Mouse (Mus musculus) small intestine, adult 2 months (tissue): ENCODE measurements around the gene Ptprn2. TPM values are rescaled to one million over a fixed set of nuclear protein-coding genes. Genes with fewer than 3 reads are reported as not detected.

Experiments used
- H3K27ac ChIP-seq: fragments of 200-500 bp; 2 replicates; pipeline ENCODE4 v1.5.1; 2012; ENCODE audit warnings: low read depth, low read length, control low read depth, inconsistent platforms; ENCODE audit not compliant: insufficient read depth
- H3K27me3 ChIP-seq: fragments of 200-500 bp; 2 replicates; pipeline ENCODE4 v1.6.1; 2012; ENCODE audit warnings: mild to moderate bottlenecking, moderate library complexity, low read length, inconsistent platforms; ENCODE audit not compliant: control insufficient read depth, insufficient read depth
- H3K36me3 ChIP-seq: fragments of 200-500 bp; 2 replicates; pipeline ENCODE4 v1.6.1; 2012; ENCODE audit warnings: mild to moderate bottlenecking, low read length, control low read depth, inconsistent platforms; ENCODE audit not compliant: control insufficient read depth, insufficient read depth
- H3K4me1 ChIP-seq: fragments of 200-500 bp; 2 replicates; pipeline ENCODE4 v1.6.1; 2012; ENCODE audit warnings: low read length, inconsistent platforms, mixed read lengths; ENCODE audit not compliant: control insufficient read depth, insufficient read depth, insufficient read length
- H3K4me3 ChIP-seq: fragments of 200-500 bp; 2 replicates; pipeline ENCODE4 v1.5.1; 2012; ENCODE audit warnings: low read depth, mild to moderate bottlenecking, control low read depth, inconsistent platforms, low read length, moderate library complexity
- CTCF ChIP-seq: fragments of 200-500 bp; IDR thresholded peaks from 2 replicates; pipeline ENCODE4 v1.5.1; 2012; ENCODE audit warnings: low read depth, mild to moderate bottlenecking, control low read depth, inconsistent platforms, low read length, moderate library complexity, mixed read lengths; ENCODE audit not compliant: insufficient replicate concordance, insufficient read length; ENCODE audit errors: extremely low read depth
- POLR2A ChIP-seq: fragments of 200-500 bp; IDR thresholded peaks from 2 replicates; pipeline ENCODE4 v1.6.1; 2012; ENCODE audit warnings: low read depth, mild to moderate bottlenecking, control low read depth, inconsistent platforms, low read length, moderate library complexity
- WGBS: fragments of 180-500 bp; shearing (Covaris S2); methylation state at CpG from one replicate; pipeline ENCODE4 v1.1.7; 2018; 5-methylcytosine and 5-hydroxymethylcytosine counted together
- polyA plus RNA-seq: library from polyadenylated mRNA; depleted of rRNA; stranded (reverse); fragments of >200 nt; gene quantifications from 2 replicates; pipeline ENCODE4 v1.2.3, GENCODE M21; 2012

The Ptprn2 gene
- polyA plus RNA-seq, 1 experiment, result 11.6 TPM

GRCm38 (mm10) chr12:116861360-116862017 lies 376.0 kb downstream of the Ptprn2 start:
- WGBS, result 73% methylated on average over 4 of the region's 4 CpGs
- no peaks in the 10 kb centered on the region for H3K36me3 ChIP-seq
- no peak overlapping the region for H3K27ac ChIP-seq
- H3K4me1 ChIP-seq, result no peaks in the 10 kb centered on the region
- no peaks in the 10 kb centered on the region for H3K27me3 ChIP-seq
- H3K4me3 ChIP-seq, result no peak overlapping the region
- TF ChIP-seq POLR2A (no peak), CTCF (no peak)

DNA sequence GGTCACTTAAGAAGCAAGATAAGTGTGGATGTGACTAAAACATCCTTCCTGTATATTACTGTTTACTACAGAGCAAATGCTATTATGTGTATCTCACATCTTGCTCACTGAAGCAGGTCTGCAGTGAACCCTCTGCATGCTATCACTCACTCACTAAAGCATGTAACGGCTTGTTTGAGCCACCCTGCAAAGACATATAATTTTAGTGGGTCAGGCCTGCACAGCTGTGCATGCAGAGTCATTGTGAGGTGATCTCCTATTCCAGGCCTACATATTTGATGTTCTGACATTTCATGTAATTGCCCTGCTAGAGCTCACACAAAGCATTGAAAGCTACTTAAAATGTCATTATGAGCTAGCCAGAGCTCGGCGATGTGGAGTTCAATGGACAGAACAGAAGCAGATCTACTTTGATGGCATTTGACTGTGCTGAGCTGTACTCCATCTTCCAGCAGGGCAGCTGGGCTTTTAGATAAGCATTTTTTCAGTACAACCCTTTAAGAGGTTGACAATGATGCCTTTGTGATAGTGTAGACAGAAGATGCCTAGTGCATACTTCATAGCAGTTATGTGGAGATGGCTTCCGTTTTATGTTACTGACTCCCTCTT lies 377.9 kb downstream of the Ptprn2 start:
- Histone ChIP-seq H3K36me3 (no peaks in the 10 kb centered on the region), H3K4me3 (no peak overlapping the region), H3K27me3 (no peaks in the 10 kb centered on the region), H3K4me1 (no peaks in the 10 kb centered on the region), H3K27ac (no peak overlapping the region)
- WGBS, result 87% methylated on average over 4 of the region's 4 CpGs
- TF ChIP-seq CTCF, result no peak
- TF ChIP-seq POLR2A, result no peak

DNA sequence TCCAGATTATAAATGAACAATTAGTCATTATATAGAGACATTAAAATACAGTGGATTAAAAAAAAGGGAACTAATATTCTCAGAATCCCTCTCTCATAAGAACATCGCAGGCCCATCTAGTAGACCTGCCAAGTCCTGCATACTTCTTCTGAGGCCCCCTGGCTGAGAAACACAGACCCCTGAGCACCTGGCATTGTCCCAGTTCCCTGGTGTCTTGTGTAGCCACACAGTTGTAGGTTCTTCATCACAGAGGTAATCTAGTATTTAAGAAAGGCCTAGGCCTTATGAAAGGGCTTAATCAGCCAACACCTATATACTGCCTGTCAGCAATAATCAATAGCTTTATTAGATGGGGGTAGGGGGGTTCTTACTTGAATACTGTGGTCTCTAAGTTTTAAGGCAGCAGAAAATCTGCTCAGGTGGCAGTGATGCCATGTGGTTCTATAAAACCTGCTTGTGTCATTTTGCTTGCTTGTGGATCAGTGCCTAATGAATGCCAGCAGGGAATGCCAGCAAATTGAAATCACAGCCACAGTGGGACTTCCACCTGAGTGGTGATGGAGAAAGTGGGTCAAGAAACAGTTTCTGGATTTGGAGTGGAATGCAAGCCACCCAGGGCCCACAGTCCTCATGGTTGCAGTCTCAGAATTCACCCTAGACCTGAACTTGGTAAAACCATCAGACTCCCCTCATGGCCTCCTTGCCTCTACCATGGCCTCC lies 388.5 kb downstream of the Ptprn2 start:
- H3K36me3 ChIP-seq, result no peaks in the 10 kb centered on the region
- H3K4me1 ChIP-seq, result no peaks in the 10 kb centered on the region
- H3K27ac ChIP-seq, result no peak overlapping the region
- H3K27me3 ChIP-seq, result no peaks in the 10 kb centered on the region
- TF ChIP-seq CTCF, result no peak
- no peak for TF ChIP-seq POLR2A
- WGBS, result 91% methylated on average over 1 of the region's 1 CpGs
- H3K4me3 ChIP-seq, result no peak overlapping the region

- no peak overlapping the region for H3K27ac ChIP-seq
- no peaks in the 10 kb centered on the region for H3K4me1 ChIP-seq
- WGBS, result 65% methylated on average over 6 of the region's 6 CpGs
- no peaks in the 10 kb centered on the region for H3K27me3 ChIP-seq
- H3K36me3 ChIP-seq, result no peaks in the 10 kb centered on the region
- H3K4me3 ChIP-seq, result no peak overlapping the region
- TF ChIP-seq CTCF (no peak), POLR2A (no peak)
Observed at GRCm38 (mm10) chr12:116887496-116888281, 402.2 kb downstream of the Ptprn2 start.

DNA sequence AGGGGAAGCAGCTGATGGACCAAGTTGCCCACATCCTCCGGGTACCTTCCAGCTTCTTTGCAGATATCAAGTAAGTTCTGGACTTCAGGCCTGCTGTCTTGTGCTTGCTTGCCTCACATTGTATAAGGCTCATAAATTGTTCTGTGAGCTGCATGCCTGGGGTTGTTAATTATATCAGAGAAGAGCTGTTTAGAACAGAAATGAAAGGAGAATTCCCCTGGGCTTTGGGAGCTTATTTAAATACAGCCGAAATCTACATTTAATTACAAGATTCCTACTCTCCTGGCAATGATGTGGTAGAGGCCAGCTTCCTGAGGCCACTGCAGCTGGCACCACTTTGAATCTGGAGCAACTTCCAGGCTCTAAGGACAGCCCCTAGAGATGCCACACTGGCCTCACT lies 403.3 kb downstream of the Ptprn2 start:
- H3K27ac ChIP-seq, result no peak overlapping the region
- no peak for TF ChIP-seq POLR2A
- TF ChIP-seq CTCF, result no peak
- 90% methylated on average over 2 of the region's 2 CpGs for WGBS
- no peaks in the 10 kb centered on the region for H3K36me3 ChIP-seq
- H3K4me3 ChIP-seq, result no peak overlapping the region
- no peaks in the 10 kb centered on the region for H3K27me3 ChIP-seq
- no peaks in the 10 kb centered on the region for H3K4me1 ChIP-seq

DNA sequence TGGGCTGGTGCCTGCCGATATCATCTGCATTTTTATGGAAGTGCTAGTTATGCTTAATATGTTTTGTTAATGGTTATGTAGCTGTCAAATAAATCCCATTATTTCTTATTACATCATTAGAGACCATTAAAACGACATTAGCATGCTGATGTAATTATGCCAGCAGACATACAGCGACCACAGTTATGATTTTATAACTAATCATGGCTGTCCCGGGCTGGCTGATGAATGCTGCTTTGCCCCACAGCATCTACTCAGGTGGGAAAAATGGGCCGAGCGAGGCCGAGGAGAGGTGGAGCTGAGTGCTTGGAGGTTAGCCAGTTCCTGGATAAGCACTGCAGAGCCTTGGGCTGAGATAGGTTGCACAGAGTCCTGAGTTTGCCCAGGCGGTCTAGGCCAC lies 407.1 kb downstream of the Ptprn2 start:
- Histone ChIP-seq H3K27ac (no peak overlapping the region), H3K27me3 (no peaks in the 10 kb centered on the region), H3K4me1 (no peaks in the 10 kb centered on the region), H3K36me3 (no peaks in the 10 kb centered on the region), H3K4me3 (no peak overlapping the region)
- TF ChIP-seq CTCF (no peak), POLR2A (no peak)
- WGBS, result 80% methylated on average over 8 of the region's 8 CpGs
